Mouse (Mus musculus) heart, postnatal 0 days (tissue): ENCODE measurements around the gene Scn3a.
A peak's percentile ranks its signal among the peaks of the same experiment; 100 is the strongest.

Experiments
- CTCF ChIP-seq: IDR thresholded peaks from 2 replicates; pipeline ENCODE4 v1.5.1; 2016; ENCODE audit warnings: antibody characterized with exemption, control low read depth, low read depth
- EP300 ChIP-seq: IDR thresholded peaks from 2 replicates; pipeline ENCODE4 v1.6.1; 2016; ENCODE audit warnings: antibody characterized with exemption, low read depth

DNA sequence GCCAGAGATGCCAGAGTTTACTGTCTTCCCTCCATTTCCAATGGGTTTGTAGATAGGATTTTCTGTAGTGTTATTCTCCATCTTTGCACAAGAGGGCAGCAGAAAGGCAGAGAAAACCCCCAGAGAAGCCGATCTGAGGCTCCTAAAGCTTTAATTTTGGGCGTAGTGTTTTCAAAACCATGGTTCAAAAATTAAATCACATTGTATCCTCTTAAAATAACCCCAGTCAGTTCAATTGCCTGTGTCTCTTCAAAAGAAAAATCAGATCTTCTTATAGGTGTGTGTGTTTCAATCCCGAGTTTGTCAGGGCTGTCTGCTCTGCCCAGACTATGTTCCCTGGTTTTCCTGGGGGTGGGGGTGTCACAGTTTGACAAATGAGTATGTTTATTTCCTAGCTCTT, 153.7 kb downstream of the Scn3a start:
- peak; percentile 69 for TF ChIP-seq CTCF
- no peak for TF ChIP-seq EP300
